Mouse (Mus musculus) forebrain, embryonic 14.5 days (tissue): ENCODE measurements around the gene Abcg5. TPM values are rescaled to one million over a fixed set of nuclear protein-coding genes. Genes with fewer than 3 reads are reported as not detected.

Experiments
- ATAC-seq: fragments of 200-750 bp; cut with Nextera tagmentation; 2 replicates; pipeline ENCODE4 v1.8.0; 2017; ENCODE audit warnings: mild to moderate bottlenecking, moderate library complexity
- DNase-seq: peaks from one replicate; pipeline ENCODE4 v3.0.0-alpha.2; 2015; ENCODE audit warnings: low spot score
- H3K27ac ChIP-seq: fragments of 300-500 bp; sonication (generic); 2 replicates; pipeline ENCODE4 v1.5.1; 2014; ENCODE audit warnings: low read depth, mild to moderate bottlenecking, control low read depth, low read length, moderate library complexity
- H3K27me3 ChIP-seq: fragments of 300-500 bp; sonication (generic); replicated peaks from 2 replicates; pipeline ENCODE4 v1.6.1; 2014; ENCODE audit warnings: low read length, control low read depth, mixed read lengths; ENCODE audit not compliant: control insufficient read depth, insufficient read depth
- H3K36me3 ChIP-seq: fragments of 300-500 bp; sonication (generic); 2 replicates; pipeline ENCODE4 v1.6.1; 2014; ENCODE audit warnings: low read length, control low read depth; ENCODE audit not compliant: control insufficient read depth, insufficient read depth
- H3K4me1 ChIP-seq: fragments of 300-500 bp; sonication (generic); 2 replicates; pipeline ENCODE4 v1.6.1; 2014; ENCODE audit warnings: antibody characterized with exemption, low read length, control low read depth; ENCODE audit not compliant: control insufficient read depth, insufficient read depth
- H3K4me2 ChIP-seq: fragments of 300-500 bp; sonication (generic); 2 replicates; pipeline ENCODE4 v1.6.1; 2014; ENCODE audit warnings: mild to moderate bottlenecking, control low read depth, low read length
- H3K4me3 ChIP-seq: fragments of 300-500 bp; sonication (generic); 2 replicates; pipeline ENCODE4 v1.5.1; 2014; ENCODE audit warnings: low read depth, low read length, control low read depth
- H3K9ac ChIP-seq: fragments of 300-500 bp; sonication (generic); 2 replicates; pipeline ENCODE4 v1.6.1; 2014; ENCODE audit warnings: mild to moderate bottlenecking, low read length, control low read depth, moderate library complexity
- H3K9me3 ChIP-seq: fragments of 300-500 bp; sonication (generic); replicated peaks from 2 replicates; pipeline ENCODE4 v1.6.1; 2016; ENCODE audit warnings: low read length, control low read depth, mixed read lengths; ENCODE audit not compliant: control insufficient read depth
- WGBS: fragments of 180-500 bp; shearing (Covaris S2); extraction: QIAGEN DNeasy Blood & Tissue Kit; methylation state at CpG from one replicate; pipeline ENCODE4 v1.1.7; 2014; 5-methylcytosine and 5-hydroxymethylcytosine counted together
- polyA plus RNA-seq: library from polyadenylated mRNA; unstranded; fragments of >200 nt; fragmentation: Nextera tagmentation; extraction: Ambion mirVana; gene quantifications from 2 replicates; pipeline ENCODE4 v1.2.1, GENCODE M21; 2014

Gene Abcg5
- polyA plus RNA-seq, 1 experiment from 2014 or later: 4.1 TPM

DNA sequence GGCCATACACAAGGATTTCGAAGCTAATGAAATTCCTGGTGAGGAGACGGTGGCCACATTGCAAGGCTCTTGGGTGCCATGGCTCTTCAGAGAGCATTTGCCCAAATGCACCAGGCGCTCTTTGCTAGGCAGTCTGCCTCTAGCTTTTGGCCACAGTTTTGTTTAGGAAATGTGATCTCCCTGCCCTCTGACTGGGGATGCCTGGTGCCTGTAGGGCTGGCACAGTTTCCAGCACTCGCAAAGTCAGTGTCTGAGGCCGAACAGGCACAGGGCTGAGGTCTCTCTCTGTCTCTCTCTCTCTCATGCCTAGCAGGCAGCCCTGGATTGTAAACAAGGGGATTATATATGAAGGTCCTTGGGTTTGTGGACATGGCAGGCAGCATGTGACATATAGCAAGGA is 7.3 kb upstream of the Abcg5 start:
- ATAC-seq (no peak), DNase-seq (no peak)
- Histone ChIP-seq H3K9me3 (no peaks in the 10 kb centered on the region), H3K4me2 (no peak overlapping the region), H3K4me1 (no peaks in the 10 kb centered on the region), H3K36me3 (no peaks in the 10 kb centered on the region), H3K4me3 (no peak overlapping the region), H3K27me3 (no peaks in the 10 kb centered on the region), H3K9ac (no peak overlapping the region), H3K27ac (no peak overlapping the region)
- WGBS: 90% methylated on average over 5 of the region's 5 CpGs

DNA sequence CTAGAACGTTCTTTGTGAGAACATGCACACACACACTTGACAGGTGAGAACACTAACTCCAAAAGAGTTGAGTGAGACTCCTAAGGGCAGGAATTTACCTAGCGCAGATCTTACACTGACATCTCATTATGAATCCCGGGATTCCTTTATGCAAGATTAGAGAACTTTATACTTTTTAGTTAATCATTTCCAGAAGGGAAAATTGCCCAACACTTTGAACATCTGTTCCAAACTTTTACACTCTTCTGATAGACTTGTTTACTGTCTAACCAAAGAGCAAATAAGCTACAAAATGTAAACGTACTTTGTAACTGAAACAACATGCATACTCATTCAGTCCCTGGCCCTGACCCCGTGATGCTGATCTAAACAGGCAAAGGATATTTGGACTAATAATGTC is 6.5 kb upstream of the Abcg5 start:
- Histone ChIP-seq H3K4me1 (no peaks in the 10 kb centered on the region), H3K27ac (no peak overlapping the region), H3K9ac (no peak overlapping the region), H3K27me3 (no peaks in the 10 kb centered on the region), H3K36me3 (no peaks in the 10 kb centered on the region), H3K4me2 (no peak overlapping the region), H3K9me3 (no peaks in the 10 kb centered on the region), H3K4me3 (no peak overlapping the region)
- no peak for ATAC-seq
- 87% methylated on average over 5 of the region's 5 CpGs for WGBS
- no peak for DNase-seq

DNA sequence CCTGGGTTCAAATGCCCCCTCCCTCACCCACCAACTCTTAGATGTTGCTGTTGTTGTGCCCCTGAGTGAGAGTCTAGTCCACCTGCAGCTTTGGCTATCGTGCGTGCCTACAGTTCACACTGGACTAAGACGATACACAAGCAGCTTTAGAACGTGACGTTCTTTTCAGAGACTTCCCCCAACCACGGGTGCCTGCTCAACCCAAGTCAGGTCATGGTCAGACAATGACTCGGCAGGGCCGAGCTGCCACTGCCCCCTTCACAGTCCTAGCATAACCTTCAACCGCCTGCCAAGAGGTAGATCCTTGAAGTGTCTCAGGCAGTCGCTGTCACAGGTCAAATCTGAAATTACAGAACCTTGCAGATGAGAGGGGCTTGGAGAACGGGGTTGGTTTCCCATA is 6.0 kb upstream of the Abcg5 start:
- DNase-seq: no peak
- ATAC-seq: no peak
- 92% methylated on average over 11 of the region's 11 CpGs for WGBS

DNA sequence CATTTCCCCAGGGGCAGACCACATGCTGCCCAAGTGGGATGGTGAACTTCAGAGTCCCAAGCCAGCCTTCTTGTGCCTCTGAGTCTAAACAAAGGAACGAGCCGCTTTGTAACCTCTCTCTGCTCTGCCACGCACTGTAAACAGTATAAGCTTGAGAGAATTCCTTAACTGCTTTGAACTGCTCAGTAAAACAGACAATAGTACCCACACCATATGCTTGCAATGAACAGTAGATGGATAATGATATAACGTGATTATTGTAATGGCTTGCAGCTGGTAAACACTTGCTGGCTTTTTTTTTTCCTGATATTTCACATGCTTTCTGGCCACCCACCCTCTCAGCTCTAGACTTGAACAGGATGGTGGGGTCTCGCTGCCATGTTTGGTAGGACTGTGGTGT is 5.2 kb upstream of the Abcg5 start:
- Histone ChIP-seq H3K9ac (no peak overlapping the region), H3K4me2 (no peak overlapping the region), H3K9me3 (no peaks in the 10 kb centered on the region), H3K4me1 (no peaks in the 10 kb centered on the region), H3K36me3 (no peaks in the 10 kb centered on the region), H3K4me3 (no peak overlapping the region), H3K27ac (no peak overlapping the region), H3K27me3 (no peaks in the 10 kb centered on the region)
- no peak for ATAC-seq
- DNase-seq: no peak
- WGBS: 70% methylated on average over 5 of the region's 5 CpGs

More for the DNA sequence above, 6.0 kb upstream of the Abcg5 start:
- Histone ChIP-seq H3K27ac (no peak overlapping the region), H3K9me3 (no peaks in the 10 kb centered on the region), H3K4me2 (no peak overlapping the region), H3K36me3 (no peaks in the 10 kb centered on the region), H3K27me3 (no peaks in the 10 kb centered on the region), H3K4me3 (no peak overlapping the region), H3K9ac (no peak overlapping the region), H3K4me1 (no peaks in the 10 kb centered on the region)

DNA sequence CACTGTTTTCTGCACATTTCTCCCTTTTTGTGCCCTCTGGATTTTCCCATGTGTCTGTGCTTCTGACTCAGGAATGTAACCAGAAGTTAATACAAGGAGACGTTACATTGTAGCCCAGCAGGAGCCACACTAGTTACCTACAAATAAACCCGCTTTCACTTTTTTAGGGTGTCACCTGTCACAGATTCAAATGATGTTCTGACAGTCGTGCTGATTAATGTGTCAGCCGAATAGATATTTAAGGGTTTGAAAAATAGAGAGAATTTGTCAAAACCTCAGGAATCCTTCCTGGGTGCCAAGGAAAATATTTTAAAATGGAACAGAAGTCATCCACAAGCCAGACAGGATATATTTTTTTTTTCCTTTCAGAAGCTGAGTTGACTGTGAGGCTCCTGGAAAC is 2.5 kb upstream of the Abcg5 start:
- DNase-seq: no peak
- no peak for ATAC-seq

DNA sequence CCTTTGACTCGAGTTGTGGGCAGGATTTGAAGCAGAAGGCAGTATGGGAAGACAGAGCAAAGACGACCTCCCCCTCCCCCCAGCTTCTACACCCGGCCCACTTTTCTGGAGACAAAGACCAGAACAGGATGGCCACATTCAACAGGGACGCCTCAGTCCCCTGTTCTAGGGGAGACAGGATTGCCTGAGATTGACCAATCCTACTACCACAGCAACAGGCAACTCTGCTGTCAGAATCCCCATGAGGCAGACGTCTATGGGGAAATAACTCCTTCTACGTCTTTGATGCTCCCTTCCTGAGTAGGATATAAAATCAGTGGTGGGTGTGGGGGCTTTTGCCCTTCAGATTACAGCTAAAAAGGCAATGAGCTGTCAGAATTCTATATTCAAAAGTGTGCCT is 1.5 kb upstream of the Abcg5 start:
- WGBS: 46% methylated on average over 6 of the region's 6 CpGs
- H3K4me1 ChIP-seq: no peaks in the 10 kb centered on the region
- ATAC-seq: no peak
- no peaks in the 10 kb centered on the region for H3K9me3 ChIP-seq
- H3K4me3 ChIP-seq: no peak overlapping the region
- no peaks in the 10 kb centered on the region for H3K27me3 ChIP-seq
- H3K4me2 ChIP-seq: no peak overlapping the region
- H3K36me3 ChIP-seq: no peaks in the 10 kb centered on the region
- no peak overlapping the region for H3K9ac ChIP-seq
- DNase-seq: no peak
- H3K27ac ChIP-seq: no peak overlapping the region

More for the DNA sequence above, 2.5 kb upstream of the Abcg5 start:
- 89% methylated on average over 4 of the region's 4 CpGs for WGBS
- H3K27ac ChIP-seq: no peak overlapping the region
- H3K4me3 ChIP-seq: no peak overlapping the region
- H3K9me3 ChIP-seq: no peaks in the 10 kb centered on the region
- H3K9ac ChIP-seq: no peak overlapping the region
- H3K36me3 ChIP-seq: no peaks in the 10 kb centered on the region
- no peaks in the 10 kb centered on the region for H3K4me1 ChIP-seq
- no peaks in the 10 kb centered on the region for H3K27me3 ChIP-seq
- H3K4me2 ChIP-seq: no peak overlapping the region

DNA sequence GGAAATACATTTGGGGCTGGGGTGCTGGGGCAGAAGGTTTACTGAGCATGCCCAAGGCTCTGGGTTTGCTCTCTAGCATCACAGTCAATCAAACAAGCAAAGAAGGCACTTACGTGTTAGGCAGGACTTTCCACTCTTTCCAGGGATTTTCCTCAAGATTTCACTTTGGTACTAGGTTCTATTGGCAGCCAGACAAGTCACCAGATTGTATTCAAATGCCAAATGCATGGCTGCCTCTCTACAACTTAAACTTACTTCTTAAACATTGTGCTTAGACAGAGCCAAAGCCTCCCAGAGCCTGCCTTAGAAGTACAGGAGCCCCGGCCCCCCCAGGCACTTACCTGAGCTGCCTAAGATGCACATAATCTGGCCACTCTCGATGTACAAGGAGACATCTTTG is 1.1 kb downstream of the Abcg5 start:
- 83% methylated on average over 3 of the region's 3 CpGs for WGBS
- DNase-seq (peak; percentile 25), ATAC-seq (no peak)
- H3K4me2 ChIP-seq: no peak overlapping the region
- no peaks in the 10 kb centered on the region for H3K36me3 ChIP-seq
- H3K27ac ChIP-seq: no peak overlapping the region
- no peaks in the 10 kb centered on the region for H3K9me3 ChIP-seq
- H3K4me1 ChIP-seq: no peaks in the 10 kb centered on the region
- H3K4me3 ChIP-seq: no peak overlapping the region
- no peaks in the 10 kb centered on the region for H3K27me3 ChIP-seq
- H3K9ac ChIP-seq: no peak overlapping the region

DNA sequence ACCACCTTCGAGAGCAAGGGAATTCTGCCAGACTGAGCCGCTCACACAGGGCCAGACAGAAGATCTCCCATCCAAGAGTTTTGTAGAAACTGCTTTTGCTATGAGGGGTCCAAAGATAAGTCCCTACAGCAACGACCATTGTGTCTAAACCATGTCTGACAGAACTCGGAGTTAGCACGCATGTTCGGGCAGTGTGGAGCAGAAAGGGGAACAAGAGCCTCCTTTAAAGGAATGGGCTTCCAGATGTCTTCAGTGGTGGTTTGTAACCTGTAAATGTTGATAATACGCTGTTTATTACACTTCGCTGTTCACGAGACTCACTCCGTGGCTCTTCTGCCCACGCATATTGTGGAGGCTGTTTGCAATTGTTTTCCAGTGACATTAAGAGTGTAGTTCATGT is 5.2 kb downstream of the Abcg5 start:
- no peak for DNase-seq
- no peak overlapping the region for H3K4me3 ChIP-seq
- H3K36me3 ChIP-seq: no peaks in the 10 kb centered on the region
- H3K9ac ChIP-seq: no peak overlapping the region
- H3K27ac ChIP-seq: no peak overlapping the region
- WGBS: 93% methylated on average over 11 of the region's 11 CpGs
- peaks cover 8% of the 10 kb centered on the region for H3K27me3 ChIP-seq
- ATAC-seq: no peak
- H3K4me2 ChIP-seq: no peak overlapping the region
- no peaks in the 10 kb centered on the region for H3K9me3 ChIP-seq
- peaks cover 4% of the 10 kb centered on the region; the same call in 1 of the 2 replicates for H3K4me1 ChIP-seq

DNA sequence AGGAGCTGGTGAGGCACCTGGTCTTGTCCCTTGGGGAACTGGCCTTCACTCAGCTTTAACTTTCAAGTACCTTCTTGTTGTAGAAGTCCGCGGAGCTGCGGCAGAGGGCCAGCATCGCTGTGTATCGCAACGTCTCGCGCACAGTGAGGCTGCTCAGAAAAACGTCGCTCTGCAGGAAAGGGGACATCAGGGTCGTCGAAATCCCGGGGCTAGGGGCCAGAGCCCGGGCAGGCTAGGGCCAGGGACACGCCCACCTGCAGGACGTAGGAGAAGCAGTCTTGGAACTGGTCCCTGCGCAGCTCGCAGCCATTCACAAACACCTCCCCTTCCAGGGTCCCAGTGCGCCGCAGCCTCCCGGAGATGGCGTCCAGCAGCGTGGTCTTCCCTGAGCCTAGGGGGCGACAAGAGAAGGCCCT is 6.9 kb downstream of the Abcg5 start, which contains the start of gene Abcg8:
Gene Abcg8 (plus strand): TSS at position 352 of the 416 bp plus-strand sequence.
- peaks cover 4% of the 10 kb centered on the region; the same call in 1 of the 2 replicates for H3K4me1 ChIP-seq
- H3K9ac ChIP-seq: peak within 1 kb of the TSS; percentile 50
- peak within 1 kb of the TSS; percentile 62 for H3K4me2 ChIP-seq
- H3K9me3 ChIP-seq: no peaks in the 10 kb centered on the region
- ATAC-seq (peak; percentile 60; the same call in 1 of the 2 replicates), DNase-seq (peak; percentile 43)
- H3K36me3 ChIP-seq: no peaks in the 10 kb centered on the region
- peak within 1 kb of the TSS; percentile 25 for H3K4me3 ChIP-seq
- under 1% methylated on average over 24 of the region's 24 CpGs for WGBS
- H3K27me3 ChIP-seq: peaks cover 8% of the 10 kb centered on the region
- H3K27ac ChIP-seq: no peak within 1 kb of the TSS
